Mouse (Mus musculus): ENCODE results near the gene Ip6k3. TPM values are rescaled to one million over a fixed set of nuclear protein-coding genes. Genes with fewer than 3 reads are reported as not detected.

The Ip6k3 gene
- polyA plus RNA-seq, 2 experiments, result 0.04 TPM; not detected in 1

DNA sequence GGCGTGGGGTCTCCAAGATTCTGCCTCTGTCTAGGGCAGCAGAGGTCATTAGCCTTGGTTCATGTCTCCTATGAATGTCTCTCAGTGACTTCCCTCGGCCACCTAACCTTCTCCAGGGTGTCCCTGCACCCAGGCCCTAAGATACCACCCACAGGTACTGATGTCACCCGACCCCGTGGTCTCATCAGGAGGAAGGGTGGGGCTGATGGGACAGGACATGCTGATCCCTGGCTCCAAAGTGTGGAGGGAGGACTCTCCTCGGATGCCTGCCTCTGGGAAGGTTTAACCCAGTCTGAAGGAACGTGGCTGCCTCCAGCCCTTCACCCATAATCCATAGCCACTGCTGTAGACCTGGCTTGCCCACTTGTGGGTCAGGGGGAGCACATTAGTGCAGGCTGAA is 694 bp downstream of the Ip6k3 start:
- ATAC-seq (ENCODE audit: insufficient read depth) (no peak), DNase-seq (ENCODE audit: low read depth in 3 of 3, low spot score in 3 of 3) (no peak)
- no peak overlapping the region for H3K9ac ChIP-seq (replicated peaks)
- no peak overlapping the region for H3K27ac ChIP-seq
- 63% methylated on average over 6 of the region's 6 CpGs for WGBS (ENCODE audit: insufficient replicate concordance)
- H3K4me1 ChIP-seq (replicated peaks; ENCODE audit: control insufficient read depth in 2 of 2, insufficient read depth in 2 of 2, low read length in 1 of 2), result peaks cover 4 to 10% of the 10 kb centered on the region in 2 experiments; a peak in 3 of 4 replicates
- no peaks in the 10 kb centered on the region for H3K36me3 ChIP-seq (replicated peaks; ENCODE audit: control insufficient read depth, insufficient read depth, low read depth)
- no peak for TF ChIP-seq EP300 (IDR thresholded peaks at IDR 0.05; ENCODE audit: low read depth)
- TF ChIP-seq CTCF (IDR thresholded peaks at IDR 0.05; ENCODE audit: low read depth), result no peak
- no peak overlapping the region for H3K4me3 ChIP-seq (ENCODE audit: insufficient read depth in 1 of 2, low read depth in 2 of 2, low read length in 2 of 2)
- H3K9me3 ChIP-seq (ENCODE audit: control insufficient read depth, low read length), result no peaks in the 10 kb centered on the region
- H3K27me3 ChIP-seq (ENCODE audit: control insufficient read depth, insufficient read depth, low read length), result no peaks in the 10 kb centered on the region
- no peak overlapping the region for H3K4me2 ChIP-seq (ENCODE audit: low read depth)

DNA sequence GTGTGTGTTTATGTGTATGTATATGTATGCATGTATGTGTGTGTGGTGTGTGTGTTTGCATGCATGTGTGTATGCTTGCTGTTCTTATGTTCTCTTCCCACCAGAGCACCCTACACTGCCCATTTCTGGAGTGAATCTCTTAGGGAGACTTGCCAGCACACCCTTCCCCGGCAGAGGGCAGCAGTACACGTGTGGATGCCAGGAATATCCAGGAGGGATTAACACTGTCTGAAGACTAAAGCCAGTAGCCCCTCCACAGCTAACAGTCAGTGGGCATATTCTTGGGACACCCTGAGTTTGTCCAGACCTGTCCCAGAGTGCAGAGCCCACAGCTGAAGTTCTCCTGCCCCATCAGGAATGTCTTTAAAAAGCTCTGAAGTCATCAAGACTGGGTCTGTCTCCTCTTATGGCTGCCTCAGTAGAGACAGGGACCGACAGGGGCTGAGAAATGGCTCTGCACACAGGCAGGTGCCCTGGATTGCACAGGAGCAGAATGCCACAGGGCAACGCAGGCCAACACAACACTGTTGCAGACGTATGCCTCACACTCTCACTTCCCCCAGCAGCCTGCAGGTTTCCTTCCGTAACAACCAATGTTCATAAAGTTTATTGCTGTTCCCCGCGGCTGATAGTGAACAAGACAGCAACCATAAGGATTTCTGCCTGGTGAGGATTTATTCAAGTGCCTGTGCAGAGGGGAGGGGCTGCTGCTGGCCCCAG is 2.4 kb downstream of the Ip6k3 start:
- DNase-seq (ENCODE audit: low read depth in 3 of 3, low spot score in 3 of 3) (no peak), ATAC-seq (ENCODE audit: insufficient read depth) (no peak)
- WGBS (ENCODE audit: insufficient replicate concordance), result 57% methylated on average over 8 of the region's 8 CpGs
- no peaks in the 10 kb centered on the region for H3K36me3 ChIP-seq (replicated peaks; ENCODE audit: control insufficient read depth, insufficient read depth, low read depth)
- H3K4me1 ChIP-seq (replicated peaks; ENCODE audit: control insufficient read depth in 2 of 2, insufficient read depth in 2 of 2, low read length in 1 of 2), result peaks cover 4 to 10% of the 10 kb centered on the region in 2 experiments; a peak in 3 of 4 replicates
- H3K27ac ChIP-seq, result no peak overlapping the region
- no peaks in the 10 kb centered on the region for H3K27me3 ChIP-seq (ENCODE audit: control insufficient read depth, insufficient read depth, low read length)
- no peak overlapping the region for H3K4me2 ChIP-seq (ENCODE audit: low read depth)
- no peak overlapping the region for H3K9ac ChIP-seq (replicated peaks)
- no peaks in the 10 kb centered on the region for H3K9me3 ChIP-seq (ENCODE audit: control insufficient read depth, low read length)
- H3K4me3 ChIP-seq (ENCODE audit: insufficient read depth in 1 of 2, low read depth in 2 of 2, low read length in 2 of 2), result no peak overlapping the region
- TF ChIP-seq EP300 (IDR thresholded peaks at IDR 0.05; ENCODE audit: low read depth), result no peak
- peak; percentile 71 for TF ChIP-seq CTCF (IDR thresholded peaks at IDR 0.05; ENCODE audit: low read depth)

DNA sequence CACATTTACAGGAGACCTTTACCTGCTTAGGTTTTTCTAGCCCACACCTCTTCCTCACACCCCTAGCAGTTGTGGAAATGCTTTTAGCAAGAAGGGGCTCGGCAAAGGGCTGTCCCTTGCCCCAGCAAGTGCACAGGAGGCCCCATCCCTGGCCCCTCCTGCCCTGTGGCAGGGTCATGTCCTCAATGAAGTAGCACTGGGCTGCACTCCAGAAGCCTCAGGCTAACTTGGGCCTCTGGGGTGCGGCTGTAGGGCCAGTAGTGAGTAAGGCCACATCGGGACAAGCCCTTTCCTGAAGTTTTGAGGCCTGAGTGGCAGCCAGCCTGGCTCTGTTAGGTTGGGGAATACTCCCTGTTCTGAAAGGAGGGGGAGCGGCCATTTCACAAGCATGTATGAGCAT is 6.7 kb downstream of the Ip6k3 start:
- no peak overlapping the region for H3K4me2 ChIP-seq (ENCODE audit: low read depth)
- no peaks in the 10 kb centered on the region for H3K36me3 ChIP-seq (replicated peaks; ENCODE audit: control insufficient read depth, insufficient read depth, low read depth)
- H3K9me3 ChIP-seq (ENCODE audit: control insufficient read depth, low read length), result no peaks in the 10 kb centered on the region
- no peak for TF ChIP-seq EP300 (IDR thresholded peaks at IDR 0.05; ENCODE audit: low read depth)
- TF ChIP-seq CTCF (IDR thresholded peaks at IDR 0.05; ENCODE audit: low read depth), result no peak
- no peak overlapping the region for H3K27ac ChIP-seq
- no peak overlapping the region for H3K9ac ChIP-seq (replicated peaks)
- WGBS (ENCODE audit: insufficient replicate concordance), result 62% methylated on average over 4 of the region's 4 CpGs
- H3K4me3 ChIP-seq (ENCODE audit: insufficient read depth in 1 of 2, low read depth in 2 of 2, low read length in 2 of 2), result no peak overlapping the region
- H3K27me3 ChIP-seq (ENCODE audit: control insufficient read depth, insufficient read depth, low read length), result no peaks in the 10 kb centered on the region
- DNase-seq (ENCODE audit: low read depth in 3 of 3, low spot score in 3 of 3) (no peak), ATAC-seq (ENCODE audit: insufficient read depth) (no peak)
- H3K4me1 ChIP-seq (replicated peaks; ENCODE audit: control insufficient read depth in 2 of 2, insufficient read depth in 2 of 2, low read length in 1 of 2), result peaks cover 4 to 13% of the 10 kb centered on the region in 2 experiments; a peak in 3 of 4 replicates

DNA sequence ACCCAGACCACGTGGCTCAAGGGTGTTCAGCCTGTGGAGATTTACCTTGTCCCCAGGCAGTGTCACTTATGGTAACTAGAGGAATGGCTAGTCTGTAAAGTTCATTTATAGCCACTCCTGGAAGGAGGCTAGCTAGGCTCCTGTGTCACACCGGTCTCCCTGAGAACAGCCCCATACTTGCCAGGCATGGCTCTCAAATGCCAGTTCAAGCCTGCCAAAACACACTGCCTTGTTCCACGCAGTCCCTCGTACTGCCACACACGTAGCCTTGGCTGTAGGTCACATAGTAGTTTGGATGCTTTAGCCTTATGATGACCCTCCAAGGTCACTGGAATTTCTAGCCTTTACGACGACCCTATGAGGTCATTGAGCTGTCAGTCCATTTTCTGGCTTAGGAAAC is 8.4 kb downstream of the Ip6k3 start:
- no peak for DNase-seq (ENCODE audit: low read depth in 3 of 3, low spot score in 3 of 3)
- ATAC-seq (ENCODE audit: insufficient read depth), result no peak

DNA sequence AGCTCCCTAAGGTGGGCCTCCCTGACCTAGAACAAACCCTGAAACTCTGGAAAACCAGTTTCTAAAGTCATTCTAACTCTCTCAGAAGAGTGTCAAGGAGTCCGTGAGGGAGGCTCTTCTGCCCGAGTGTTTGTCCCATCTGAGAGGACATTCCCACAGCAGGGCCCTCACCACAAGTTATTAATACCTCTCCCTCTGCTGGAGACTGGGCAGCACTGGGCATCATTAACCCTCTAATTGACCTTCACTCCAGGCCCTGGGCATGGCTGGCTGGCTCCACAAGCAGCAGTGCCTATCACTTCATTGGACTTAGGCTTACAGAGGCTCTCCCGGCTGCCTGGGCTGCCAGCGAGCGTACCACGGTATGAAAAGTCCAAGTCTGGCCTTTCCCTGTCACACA is 9.2 kb downstream of the Ip6k3 start:
- Histone ChIP-seq H3K27ac (no peak overlapping the region), H3K4me1 (replicated peaks; ENCODE audit: control insufficient read depth in 2 of 2, insufficient read depth in 2 of 2, low read length in 1 of 2) (peaks cover 8 to 21% of the 10 kb centered on the region in 2 experiments), H3K27me3 (ENCODE audit: control insufficient read depth, insufficient read depth, low read length) (no peaks in the 10 kb centered on the region), H3K36me3 (replicated peaks; ENCODE audit: control insufficient read depth, insufficient read depth, low read depth) (no peaks in the 10 kb centered on the region), H3K4me2 (ENCODE audit: low read depth) (no peak overlapping the region), H3K9ac (replicated peaks) (no peak overlapping the region), H3K9me3 (ENCODE audit: control insufficient read depth, low read length) (no peaks in the 10 kb centered on the region), H3K4me3 (ENCODE audit: insufficient read depth in 1 of 2, low read depth in 2 of 2, low read length in 2 of 2) (no peak overlapping the region)
- 76% methylated on average over 6 of the region's 6 CpGs for WGBS (ENCODE audit: insufficient replicate concordance)
- TF ChIP-seq CTCF (IDR thresholded peaks at IDR 0.05; ENCODE audit: low read depth) (no peak), EP300 (IDR thresholded peaks at IDR 0.05; ENCODE audit: low read depth) (no peak)
- no peak for DNase-seq (ENCODE audit: low read depth in 3 of 3, low spot score in 3 of 3)
- ATAC-seq (ENCODE audit: insufficient read depth), result no peak

More for the DNA sequence above, 8.4 kb downstream of the Ip6k3 start:
- Histone ChIP-seq H3K4me2 (ENCODE audit: low read depth) (no peak overlapping the region), H3K9me3 (ENCODE audit: control insufficient read depth, low read length) (no peaks in the 10 kb centered on the region), H3K4me3 (ENCODE audit: insufficient read depth in 1 of 2, low read depth in 2 of 2, low read length in 2 of 2) (no peak overlapping the region), H3K9ac (replicated peaks) (no peak overlapping the region), H3K36me3 (replicated peaks; ENCODE audit: control insufficient read depth, insufficient read depth, low read depth) (no peaks in the 10 kb centered on the region), H3K4me1 (replicated peaks; ENCODE audit: control insufficient read depth in 2 of 2, insufficient read depth in 2 of 2, low read length in 1 of 2) (peaks cover 2 to 14% of the 10 kb centered on the region in 2 experiments; a peak in 3 of 4 replicates), H3K27me3 (ENCODE audit: control insufficient read depth, insufficient read depth, low read length) (no peaks in the 10 kb centered on the region), H3K27ac (no peak overlapping the region)
- WGBS (ENCODE audit: insufficient replicate concordance), result 60% methylated on average over 7 of the region's 7 CpGs
- no peak for TF ChIP-seq EP300 (IDR thresholded peaks at IDR 0.05; ENCODE audit: low read depth)
- no peak for TF ChIP-seq CTCF (IDR thresholded peaks at IDR 0.05; ENCODE audit: low read depth)

Measured in liver, embryonic 14.5 days (tissue).